Mouse (Mus musculus) midbrain, embryonic 13.5 days (tissue): ENCODE data around the gene Slc4a2. TPM values are rescaled to one million over a fixed set of nuclear protein-coding genes. Genes with fewer than 3 reads are reported as not detected.

Source experiments
- ATAC-seq: fragments of 200-750 bp; cut with Nextera tagmentation; 2 replicates; pipeline ENCODE4 v1.8.0; 2017; ENCODE audit warnings: mild to moderate bottlenecking, moderate TSS enrichment, moderate library complexity
- H3K27ac ChIP-seq: fragments of 300-500 bp; sonication (generic); 2 replicates; pipeline ENCODE4 v1.5.1; 2015; ENCODE audit warnings: inconsistent platforms, mild to moderate bottlenecking, moderate library complexity
- H3K27me3 ChIP-seq: fragments of 300-500 bp; sonication (generic); 2 replicates; pipeline ENCODE4 v1.6.1; 2015; ENCODE audit warnings: mild to moderate bottlenecking, inconsistent platforms
- H3K36me3 ChIP-seq: fragments of 300-500 bp; sonication (generic); 2 replicates; pipeline ENCODE4 v1.6.1; 2015; ENCODE audit warnings: mild to moderate bottlenecking, inconsistent platforms
- H3K4me1 ChIP-seq: fragments of 300-500 bp; sonication (generic); replicated peaks from 2 replicates; pipeline ENCODE4 v1.6.1; 2015; ENCODE audit warnings: inconsistent platforms
- H3K4me2 ChIP-seq: fragments of 300-500 bp; sonication (generic); replicated peaks from 2 replicates; pipeline ENCODE4 v1.6.1; 2015; ENCODE audit warnings: moderate library complexity, mild to moderate bottlenecking, inconsistent platforms
- H3K4me3 ChIP-seq: fragments of 300-500 bp; sonication (generic); replicated peaks from 2 replicates; pipeline ENCODE4 v1.5.1; 2015; ENCODE audit warnings: mild to moderate bottlenecking, inconsistent platforms
- H3K9ac ChIP-seq: fragments of 300-500 bp; sonication (generic); replicated peaks from 2 replicates; pipeline ENCODE4 v1.6.1; 2015; ENCODE audit warnings: mild to moderate bottlenecking, inconsistent platforms
- H3K9me3 ChIP-seq: fragments of 300-500 bp; sonication (generic); 2 replicates; pipeline ENCODE4 v1.6.1; 2016; ENCODE audit warnings: mild to moderate bottlenecking, inconsistent platforms
- WGBS: fragments of 180-500 bp; shearing (Covaris S2); methylation state at CpG from one replicate; pipeline ENCODE4 v1.1.7; 2015; 5-methylcytosine and 5-hydroxymethylcytosine counted together
- polyA plus RNA-seq: library from polyadenylated mRNA; unstranded; fragments of >200 nt; fragmentation: Nextera tagmentation; extraction: Ambion mirVana; gene quantifications from 2 replicates; pipeline ENCODE4 v1.2.1, GENCODE M21; 2015

The Slc4a2 gene
- polyA plus RNA-seq, 1 experiment from 2014 or later: 25.4 TPM

DNA sequence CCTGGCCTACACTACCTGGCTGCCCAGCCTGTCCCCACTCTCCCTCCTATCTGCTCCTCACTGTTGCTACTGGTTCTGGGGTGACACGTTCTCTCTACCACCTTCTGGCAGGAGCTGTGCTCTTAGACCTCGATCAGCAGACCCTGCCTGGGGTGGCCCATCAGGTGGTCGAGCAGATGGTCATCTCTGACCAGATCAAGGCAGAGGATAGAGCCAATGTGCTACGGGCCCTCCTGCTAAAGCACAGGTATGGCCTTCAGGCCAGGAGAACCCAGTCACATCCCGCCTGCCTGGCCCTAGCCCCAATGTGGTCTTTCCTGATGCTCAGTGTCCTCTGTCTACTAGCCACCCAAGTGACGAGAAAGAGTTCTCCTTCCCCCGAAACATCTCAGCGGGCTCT is 10.4 kb downstream of the Slc4a2 start:
- H3K27ac ChIP-seq: no peak overlapping the region
- no peak for ATAC-seq
- peaks cover 77% of the 10 kb centered on the region for H3K36me3 ChIP-seq
- no peak overlapping the region for H3K9ac ChIP-seq
- no peaks in the 10 kb centered on the region for H3K9me3 ChIP-seq
- 92% methylated on average over 8 of the region's 8 CpGs for WGBS
- no peak overlapping the region for H3K4me3 ChIP-seq
- no peaks in the 10 kb centered on the region for H3K27me3 ChIP-seq
- 0 out of 2 replicates have a peak, but pooled peaks cover under 1% of the 10 kb centered on the region for H3K4me1 ChIP-seq
- no peak overlapping the region for H3K4me2 ChIP-seq

DNA sequence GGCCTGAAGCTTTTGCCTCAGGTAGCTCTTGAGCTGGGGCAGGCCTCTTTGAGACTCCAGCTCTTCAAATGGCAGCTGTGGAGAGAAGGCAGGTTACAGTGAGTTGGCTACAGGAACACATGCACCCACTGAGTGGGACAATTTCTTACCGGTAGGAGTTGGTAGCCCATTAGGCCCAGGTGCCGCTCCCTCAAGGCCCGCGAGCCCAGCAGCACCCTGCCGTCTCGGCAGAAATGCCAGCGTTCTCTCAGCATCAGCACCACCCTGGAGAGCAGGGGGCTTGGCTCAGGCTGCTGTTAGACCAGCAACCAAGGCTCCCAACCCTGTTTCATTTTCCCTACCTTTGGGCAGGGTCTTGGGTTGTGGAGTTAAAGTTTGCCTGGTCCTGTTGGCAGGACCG is 17.6 kb downstream of the Slc4a2 start:
- no peak overlapping the region for H3K9ac ChIP-seq
- no peak overlapping the region for H3K4me3 ChIP-seq
- no peak overlapping the region for H3K27ac ChIP-seq
- peaks cover 19% of the 10 kb centered on the region for H3K4me1 ChIP-seq
- H3K27me3 ChIP-seq: no peaks in the 10 kb centered on the region
- no peak for ATAC-seq
- no peak overlapping the region for H3K4me2 ChIP-seq
- peaks cover 59% of the 10 kb centered on the region for H3K36me3 ChIP-seq
- no peaks in the 10 kb centered on the region for H3K9me3 ChIP-seq
- 96% methylated on average over 8 of the region's 8 CpGs for WGBS

DNA sequence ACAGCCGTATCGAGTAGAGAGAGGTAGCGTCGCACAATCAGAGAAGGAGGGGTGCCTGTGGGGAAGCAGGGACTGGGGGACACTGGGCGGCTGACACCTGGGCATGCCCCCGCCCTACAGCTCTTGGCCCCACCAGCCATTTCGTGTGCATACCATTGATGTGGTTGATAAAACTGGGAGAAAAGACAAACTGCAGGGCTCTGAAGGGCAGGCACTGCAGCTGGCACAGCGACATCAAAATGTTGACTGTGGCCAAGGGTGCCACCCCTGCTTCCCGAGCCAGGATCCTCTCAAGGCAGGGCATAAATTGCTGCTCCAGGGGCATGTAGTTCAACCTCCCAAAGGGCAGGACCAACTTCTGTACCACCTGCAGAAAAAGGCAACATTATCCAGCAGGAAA is 18.4 kb downstream of the Slc4a2 start:
- H3K4me2 ChIP-seq: no peak overlapping the region
- peaks cover 25% of the 10 kb centered on the region for H3K4me1 ChIP-seq
- no peak for ATAC-seq
- WGBS: 90% methylated on average over 9 of the region's 9 CpGs
- H3K4me3 ChIP-seq: no peak overlapping the region
- H3K27me3 ChIP-seq: no peaks in the 10 kb centered on the region
- H3K36me3 ChIP-seq: peaks cover 56% of the 10 kb centered on the region
- H3K27ac ChIP-seq: no peak overlapping the region
- H3K9ac ChIP-seq: no peak overlapping the region
- H3K9me3 ChIP-seq: no peaks in the 10 kb centered on the region

DNA sequence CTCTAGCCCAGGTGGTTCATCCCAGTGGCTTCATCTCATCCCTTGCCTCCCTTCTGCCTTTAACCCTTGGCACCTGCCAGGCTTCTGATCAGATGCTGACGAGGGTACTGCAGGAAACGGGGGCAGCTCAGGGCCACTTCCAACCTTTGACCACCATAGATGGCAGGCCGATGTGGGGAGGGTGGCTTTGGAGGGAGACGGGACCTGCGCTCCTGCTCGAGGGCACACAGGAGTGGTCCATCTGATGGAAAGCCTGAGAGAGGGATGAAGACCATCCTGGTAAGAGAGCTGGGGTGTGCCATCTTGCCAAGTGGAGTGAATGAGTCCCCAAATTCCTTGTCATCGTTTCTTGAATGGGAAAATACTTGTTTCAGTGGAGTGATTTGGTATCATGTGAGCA is 19.6 kb downstream of the Slc4a2 start:
- Histone ChIP-seq H3K4me3 (no peak overlapping the region), H3K36me3 (peaks cover 56% of the 10 kb centered on the region), H3K27me3 (no peaks in the 10 kb centered on the region), H3K4me2 (no peak overlapping the region), H3K9me3 (no peaks in the 10 kb centered on the region), H3K9ac (no peak overlapping the region; the same call in 1 of the 2 replicates), H3K27ac (no peak overlapping the region), H3K4me1 (peaks cover 37% of the 10 kb centered on the region)
- WGBS: 95% methylated on average over 7 of the region's 7 CpGs
- ATAC-seq: no peak

DNA sequence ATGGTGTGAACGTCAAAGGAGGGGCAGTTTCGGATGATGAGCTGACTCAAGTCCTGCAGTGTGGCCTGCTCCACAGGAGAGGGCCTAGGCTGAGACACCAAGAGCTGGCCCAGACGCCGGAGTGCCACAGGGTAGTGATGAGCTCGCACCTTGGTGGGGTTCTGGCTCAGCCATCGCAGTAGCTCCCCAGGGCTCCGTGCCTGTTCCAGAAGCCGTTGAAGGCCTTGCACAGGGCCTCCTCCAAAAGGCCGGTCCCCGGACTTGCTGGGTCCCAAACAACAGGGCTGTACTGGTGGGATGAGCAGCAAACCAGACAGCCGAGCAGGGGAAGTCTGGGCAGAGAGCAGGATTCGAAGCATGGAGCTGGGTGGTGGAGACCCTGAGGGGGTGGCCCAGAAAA is 20.3 kb downstream of the Slc4a2 start:
- Histone ChIP-seq H3K27ac (no peak overlapping the region), H3K4me3 (peak overlapping the region; percentile 94), H3K9me3 (no peaks in the 10 kb centered on the region), H3K4me2 (peak overlapping the region; percentile 95), H3K9ac (peak overlapping the region; percentile 98), H3K4me1 (peaks cover 37% of the 10 kb centered on the region), H3K27me3 (peaks cover 6% of the 10 kb centered on the region; the same call in 1 of the 2 replicates), H3K36me3 (peaks cover 50% of the 10 kb centered on the region)
- no peak for ATAC-seq
- 89% methylated on average over 12 of the region's 12 CpGs for WGBS

DNA sequence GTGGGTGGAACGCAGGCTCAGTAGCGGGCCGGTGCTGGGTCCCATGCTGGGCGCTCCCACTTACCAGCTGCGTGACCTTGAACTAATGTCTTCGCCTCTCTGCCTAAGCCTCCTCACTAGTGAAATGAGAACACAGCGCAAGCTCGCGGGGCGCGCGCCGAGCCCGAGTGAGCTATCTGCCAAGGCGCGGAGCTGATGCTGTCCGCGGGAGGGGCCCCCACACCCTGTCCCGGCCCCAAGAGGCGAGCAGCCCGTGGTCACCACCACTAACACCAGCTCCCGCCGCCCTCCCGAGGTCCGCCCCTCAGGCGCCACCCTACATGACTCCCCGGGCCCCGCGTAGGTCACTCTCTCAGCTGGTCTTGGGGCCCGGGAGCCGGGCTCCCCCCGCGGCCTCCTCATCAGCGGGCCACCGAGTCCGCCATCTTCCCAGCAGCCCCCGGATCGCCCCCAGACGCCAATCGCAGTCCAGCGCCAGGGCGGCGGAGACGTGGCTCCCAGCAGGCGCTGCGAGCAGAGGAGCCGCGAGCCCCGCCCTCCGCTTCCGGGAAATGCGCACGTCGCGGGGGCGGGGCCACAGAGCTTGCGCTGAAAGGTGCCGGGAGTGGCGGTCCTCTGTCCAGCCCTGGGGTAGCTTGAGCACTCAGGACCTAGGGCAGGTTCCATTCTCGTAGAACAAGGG is 21.2 kb downstream of the Slc4a2 start, which contains the start of gene Fastk:
TSS of gene Fastk (minus strand) at position 542 of the 682 bp plus-strand sequence.
- peak within 1 kb of the TSS; percentile 98 for H3K9ac ChIP-seq
- ATAC-seq: peak; percentile 84
- peaks cover 10% of the 10 kb centered on the region; the same call in 1 of the 2 replicates for H3K27me3 ChIP-seq
- no peaks in the 10 kb centered on the region for H3K9me3 ChIP-seq
- H3K36me3 ChIP-seq: peaks cover 40% of the 10 kb centered on the region
- peaks cover 37% of the 10 kb centered on the region for H3K4me1 ChIP-seq
- under 1% methylated on average over 60 of the region's 60 CpGs for WGBS
- H3K27ac ChIP-seq: peak within 1 kb of the TSS; percentile 91
- H3K4me2 ChIP-seq: peak within 1 kb of the TSS; percentile 95
- peak within 1 kb of the TSS; percentile 94 for H3K4me3 ChIP-seq

DNA sequence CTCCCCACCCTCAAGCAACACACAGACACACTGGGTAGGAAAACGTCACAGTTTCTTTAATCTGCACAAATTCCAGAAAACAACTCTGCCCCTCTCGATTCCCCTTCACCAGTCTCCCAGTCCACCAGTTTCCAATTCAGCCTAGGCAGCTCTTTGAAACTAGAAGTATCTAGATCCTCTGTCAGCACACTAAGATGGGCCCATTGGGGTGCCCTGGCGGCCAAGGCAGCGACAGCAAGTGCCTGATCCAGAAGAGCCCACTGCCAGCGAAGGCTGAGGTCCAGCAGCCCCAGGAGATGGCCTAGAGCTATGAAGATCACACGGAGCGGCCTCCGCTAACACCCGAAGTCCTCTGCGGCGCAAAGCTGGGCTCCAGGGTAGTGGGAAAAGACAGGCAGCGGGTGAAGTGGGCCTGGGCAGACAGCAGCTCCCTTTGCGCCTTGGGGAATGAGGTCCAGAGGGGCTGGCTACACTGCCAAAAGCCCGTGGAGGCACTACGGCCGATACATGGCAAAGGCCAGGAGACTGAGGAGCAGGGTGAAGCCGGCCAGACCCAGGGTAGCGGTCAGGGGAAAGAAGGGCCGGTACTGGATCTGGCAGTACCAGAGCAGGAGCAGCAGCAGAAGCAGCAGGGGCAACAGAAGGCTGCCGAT is 21.9 kb downstream of the Slc4a2 start:
- Histone ChIP-seq H3K9me3 (no peaks in the 10 kb centered on the region), H3K27ac (peak overlapping the region; percentile 91), H3K9ac (peak overlapping the region; percentile 98), H3K4me2 (peak overlapping the region; percentile 95), H3K4me3 (peak overlapping the region; percentile 94), H3K4me1 (peaks cover 37% of the 10 kb centered on the region), H3K27me3 (peaks cover 10% of the 10 kb centered on the region; the same call in 1 of the 2 replicates), H3K36me3 (peaks cover 33% of the 10 kb centered on the region)
- ATAC-seq: peak; percentile 5
- WGBS: 59% methylated on average over 20 of the region's 20 CpGs

DNA sequence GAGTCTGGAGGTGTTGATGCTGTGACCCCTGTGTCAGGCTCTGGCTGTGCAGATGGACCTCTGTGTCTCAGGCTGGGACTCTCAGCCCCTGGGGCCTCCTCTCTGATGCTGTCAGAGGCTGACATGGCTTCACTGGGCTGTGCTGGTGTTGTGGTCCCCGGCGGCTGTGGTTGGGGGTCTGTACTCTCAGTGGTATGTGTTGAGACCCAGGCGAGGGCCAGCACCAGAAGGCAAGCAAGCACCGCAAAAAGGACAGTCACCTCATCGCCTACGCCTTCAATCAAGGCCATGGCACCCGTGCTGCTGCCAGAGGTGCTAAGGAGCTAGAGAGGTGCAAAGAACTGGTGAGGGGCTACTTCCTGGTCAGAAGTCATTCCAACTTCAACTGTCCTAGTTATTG is 23.0 kb downstream of the Slc4a2 start:
- Histone ChIP-seq H3K4me2 (peak overlapping the region; percentile 90), H3K27me3 (peaks cover 10% of the 10 kb centered on the region; the same call in 1 of the 2 replicates), H3K9me3 (no peaks in the 10 kb centered on the region), H3K36me3 (peaks cover 23% of the 10 kb centered on the region), H3K4me3 (0 out of 2 replicates have a peak overlapping the region, but pooled peaks have one; percentile 72), H3K4me1 (peaks cover 44% of the 10 kb centered on the region), H3K9ac (no peak overlapping the region), H3K27ac (no peak overlapping the region)
- no peak for ATAC-seq
- 90% methylated on average over 7 of the region's 7 CpGs for WGBS

DNA sequence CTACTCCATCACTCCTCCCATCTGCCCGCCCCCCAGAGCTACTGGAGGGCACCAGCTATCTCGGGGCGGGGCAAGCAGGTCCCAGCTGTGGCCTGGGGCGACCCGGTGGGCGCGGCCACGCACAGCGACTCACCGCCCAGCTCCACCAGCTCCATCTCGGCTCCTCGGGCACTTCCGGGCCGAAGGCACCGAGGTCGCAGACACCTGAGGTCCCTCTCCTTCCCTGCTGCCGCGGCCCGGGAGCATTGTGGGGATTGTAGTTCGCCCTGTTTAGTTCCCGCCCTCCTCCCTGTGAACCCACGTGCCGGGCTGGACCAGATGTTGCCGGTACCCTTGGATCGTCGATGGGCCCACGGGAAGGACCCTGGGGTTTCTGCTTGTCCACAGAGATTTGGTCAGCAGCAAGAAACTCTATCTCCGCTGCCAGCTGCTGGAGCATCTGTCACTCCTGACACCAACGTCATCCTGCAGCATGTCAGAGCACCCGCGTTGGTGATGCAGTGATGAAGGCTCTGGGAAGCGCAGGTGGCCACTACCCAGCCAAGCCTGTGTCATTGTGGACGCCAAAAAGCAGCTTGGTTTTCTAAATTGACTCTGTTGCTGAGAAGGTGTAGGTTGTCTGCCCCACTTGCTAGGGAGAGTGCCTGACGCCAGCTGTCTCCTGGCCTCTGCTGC is 24.1 kb downstream of the Slc4a2 start, which contains the start of gene Tmub1:
TSS of gene Tmub1 (minus strand) at position 231 of the 675 bp plus-strand sequence.
- 3% methylated on average over 33 of the region's 34 CpGs for whole genome bisulfite sequencing
- peak; percentile 62 for ATAC-seq
- H3K4me2 ChIP-seq: peak within 1 kb of the TSS; percentile 90

DNA sequence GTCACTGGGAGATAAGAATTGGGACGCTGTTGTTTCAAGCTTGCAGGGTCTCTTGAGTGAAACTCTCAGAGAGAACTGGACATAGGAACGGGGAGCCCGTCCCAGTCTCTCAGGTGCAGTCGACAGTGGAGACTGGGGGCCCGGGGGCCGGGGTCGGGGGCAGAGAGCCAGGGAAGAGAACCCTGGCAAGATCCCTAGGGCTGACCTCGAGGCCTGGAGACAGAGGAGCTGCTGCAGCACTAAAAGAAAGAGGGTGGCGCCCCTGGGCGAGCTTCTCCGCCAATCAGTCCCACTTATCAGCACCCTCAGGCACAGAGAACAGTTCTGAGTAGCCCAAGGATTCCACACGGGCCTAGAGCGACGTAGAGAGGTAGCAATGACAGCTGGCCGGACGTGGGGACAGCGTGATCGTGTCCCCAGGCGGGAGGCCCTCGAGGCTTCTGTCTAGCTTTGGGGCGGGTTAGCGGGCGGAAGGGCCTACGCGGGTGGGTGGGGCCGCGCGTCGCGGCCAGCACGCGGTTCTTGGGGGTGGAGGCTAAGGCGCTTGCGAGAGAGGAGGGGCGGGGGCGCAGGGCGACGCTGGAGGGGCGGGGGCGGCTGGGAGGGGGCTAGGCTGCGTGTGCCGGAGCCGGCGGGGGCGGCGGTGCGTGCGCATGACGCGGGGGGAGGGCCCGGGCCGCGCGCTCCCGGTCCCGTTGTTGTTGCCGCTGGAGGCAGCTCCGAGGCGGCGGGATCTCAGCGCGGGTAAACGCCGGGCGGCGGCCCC is 27.8 kb downstream of the Slc4a2 start:
- Histone ChIP-seq H3K9me3 (no peaks in the 10 kb centered on the region), H3K4me2 (peak overlapping the region; percentile 100), H3K4me1 (peaks cover 60% of the 10 kb centered on the region), H3K36me3 (0 out of 2 replicates have a peak, but pooled peaks cover 3% of the 10 kb centered on the region), H3K9ac (peak overlapping the region; percentile 97), H3K27me3 (peaks cover 10% of the 10 kb centered on the region; the same call in 1 of the 2 replicates), H3K27ac (peak overlapping the region; percentile 95), H3K4me3 (peak overlapping the region; percentile 92)
- peak; percentile 71 for ATAC-seq
- 2% methylated on average over 46 of the region's 66 CpGs for WGBS

More for the DNA sequence above, 24.1 kb downstream of the Slc4a2 start, which contains the start of gene Tmub1:
- Histone ChIP-seq H3K27ac (peak within 1 kb of the TSS; percentile 72), H3K4me3 (peak within 1 kb of the TSS; percentile 72), H3K27me3 (peaks cover 10% of the 10 kb centered on the region; the same call in 1 of the 2 replicates), H3K4me1 (peaks cover 44% of the 10 kb centered on the region), H3K36me3 (peaks cover 11% of the 10 kb centered on the region), H3K9me3 (no peaks in the 10 kb centered on the region), H3K9ac (peak within 1 kb of the TSS; percentile 80)

DNA sequence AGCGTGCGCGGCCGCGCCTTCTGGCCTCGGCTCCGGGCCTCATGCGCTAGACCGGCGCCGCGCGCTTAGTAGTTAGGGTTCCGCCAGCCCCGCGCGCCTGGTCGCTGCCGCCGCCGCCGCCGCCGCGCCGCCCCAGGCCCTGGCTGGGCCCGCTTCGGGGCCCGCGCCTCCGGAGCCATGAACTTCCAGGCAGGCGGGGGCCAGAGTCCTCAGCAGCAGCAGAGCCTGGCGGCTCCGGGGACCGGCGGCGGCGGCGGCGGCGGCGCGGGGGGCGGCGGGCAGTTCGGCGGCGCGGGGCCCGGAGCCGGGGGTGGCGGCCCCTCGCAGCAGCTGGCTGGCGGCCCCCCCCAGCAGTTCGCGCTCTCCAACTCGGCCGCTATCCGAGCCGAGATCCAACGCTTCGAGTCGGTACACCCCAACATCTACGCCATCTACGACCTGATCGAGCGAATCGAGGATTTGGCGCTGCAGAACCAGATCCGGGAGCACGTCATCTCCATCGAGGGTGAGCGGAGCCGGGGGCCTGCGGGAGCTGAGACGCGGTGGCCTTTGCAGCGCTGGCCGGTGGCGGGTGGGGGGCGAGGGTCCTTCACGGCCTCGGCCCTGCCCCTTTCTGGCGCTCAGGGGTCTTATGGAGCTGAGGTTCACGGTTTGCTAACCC is 28.5 kb downstream of the Slc4a2 start, which contains the start of gene Agap3:
TSS of gene Agap3 (plus strand) at position 148 of the 661 bp plus-strand sequence.
- ATAC-seq: peak; percentile 4
- Histone ChIP-seq H3K4me2 (peak within 1 kb of the TSS; percentile 100), H3K9me3 (no peaks in the 10 kb centered on the region), H3K27ac (peak within 1 kb of the TSS; percentile 95), H3K27me3 (peaks cover 10% of the 10 kb centered on the region; the same call in 1 of the 2 replicates), H3K9ac (peak within 1 kb of the TSS; percentile 97), H3K4me3 (peak within 1 kb of the TSS; percentile 92), H3K36me3 (0 out of 2 replicates have a peak, but pooled peaks cover 5% of the 10 kb centered on the region), H3K4me1 (peaks cover 58% of the 10 kb centered on the region)
- WGBS: 0% methylated on average over 75 of the region's 85 CpGs
